Mouse (Mus musculus) liver, embryonic 11.5 days (tissue): ENCODE measurements around the gene Cst12. TPM values are rescaled to one million over a fixed set of nuclear protein-coding genes. Genes with fewer than 3 reads are reported as not detected.

Source experiments
- polyA plus RNA-seq: library from polyadenylated mRNA; unstranded; fragments of >200 nt; fragmentation: Nextera tagmentation; extraction: Ambion mirVana; gene quantifications from 2 replicates; pipeline ENCODE4 v1.2.1, GENCODE M21; 2014

The Cst12 gene
- polyA plus RNA-seq, 1 experiment from 2014 or later, result not detected

Other genes starting within 250 kb of the Cst12 start
- gene Nxt1, start 116.8 kb upstream of the Cst12 start, polyA plus RNA-seq, result 104 and 108 TPM in 2 replicates
- gene Gzf1, start 108.3 kb upstream of the Cst12 start, polyA plus RNA-seq, result 16.7 and 18.4 TPM in 2 replicates
- gene Napb, start 56.9 kb upstream of the Cst12 start, polyA plus RNA-seq, result 1.4 and 1.5 TPM in 2 replicates
- gene Cstl1, start 39.0 kb upstream of the Cst12 start, polyA plus RNA-seq, result not detected in 2 replicates
- gene Cst11, start 17.9 kb upstream of the Cst12 start, polyA plus RNA-seq, result not detected in 2 replicates
- not detected in 2 replicates for gene 8030411F24Rik, start 7.4 kb upstream of the Cst12 start, polyA plus RNA-seq
- gene Cst8, start 9.4 kb downstream of the Cst12 start, polyA plus RNA-seq, result not detected in 2 replicates
- gene Cst13, start 30.7 kb downstream of the Cst12 start, polyA plus RNA-seq, result not detected in 2 replicates
- not detected in 2 replicates for gene Cst9, start 45.8 kb downstream of the Cst12 start, polyA plus RNA-seq
- not detected in 2 replicates for gene 9230104L09Rik, start 75.7 kb downstream of the Cst12 start, polyA plus RNA-seq
- 209 and 224 TPM in 2 replicates for gene Cst3, start 86.3 kb downstream of the Cst12 start, polyA plus RNA-seq
- gene Gm1330, start 213.9 kb downstream of the Cst12 start, polyA plus RNA-seq, result not detected in 2 replicates
- gene Gm10750, start 227.9 kb downstream of the Cst12 start, polyA plus RNA-seq, result not detected in 2 replicates